Mouse (Mus musculus): Measurements from ENCODE around the gene Olfr1058.
A peak's percentile ranks its signal among the peaks of the same experiment; 100 is the strongest.
"Not testable (repeated sequence)": the region's sequence is repeated elsewhere in the genome, so short reads cannot be mapped to it uniquely, and the experiment has no call there.

The Olfr1058 gene

DNA sequence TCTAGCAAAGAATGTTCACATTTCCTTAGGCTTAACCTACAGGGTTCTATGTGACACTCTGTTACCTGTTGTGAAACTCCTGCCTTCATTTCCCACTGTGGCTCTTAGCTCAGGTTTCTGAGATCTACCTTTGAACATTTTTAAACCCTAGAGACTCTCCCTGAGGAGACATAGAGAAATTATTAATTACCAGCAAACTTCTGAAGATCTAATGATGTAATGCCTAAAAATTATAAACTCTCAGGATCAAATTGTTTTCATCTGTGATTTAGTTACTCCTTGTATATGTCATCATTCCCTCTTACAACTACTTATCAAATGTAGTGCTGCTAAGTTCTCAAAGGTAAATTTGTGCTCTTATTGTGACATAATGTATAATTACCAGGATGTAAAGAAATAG lies at the start of gene Olfr1058:
Gene Olfr1058 (minus strand): TSS at position 101 of the 400 bp plus-strand sequence.
- not testable (repeated sequence) for DNase-seq

DNA sequence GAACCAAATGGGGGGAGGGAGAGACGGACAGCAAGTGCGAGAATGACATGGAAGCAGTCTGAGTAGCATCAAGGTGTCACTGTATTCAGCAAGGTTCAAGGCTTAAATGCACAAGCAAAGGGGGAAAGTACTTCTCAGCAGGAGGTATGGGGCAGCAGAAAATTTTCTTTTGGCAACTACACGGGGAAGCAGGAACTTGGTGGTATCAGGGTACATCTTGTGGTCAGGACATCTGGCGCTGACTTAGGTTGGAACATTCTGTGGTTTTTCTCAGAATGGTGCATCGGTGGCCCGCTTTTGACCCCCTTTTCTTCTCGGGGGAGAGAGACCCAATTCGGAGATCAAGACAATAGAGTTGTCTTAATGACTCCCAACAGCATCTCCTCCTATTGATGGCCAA lies 40.1 kb upstream of the Olfr1058 start:
- peak in 1 of 2 experiments; percentile 22 for DNase-seq

DNA sequence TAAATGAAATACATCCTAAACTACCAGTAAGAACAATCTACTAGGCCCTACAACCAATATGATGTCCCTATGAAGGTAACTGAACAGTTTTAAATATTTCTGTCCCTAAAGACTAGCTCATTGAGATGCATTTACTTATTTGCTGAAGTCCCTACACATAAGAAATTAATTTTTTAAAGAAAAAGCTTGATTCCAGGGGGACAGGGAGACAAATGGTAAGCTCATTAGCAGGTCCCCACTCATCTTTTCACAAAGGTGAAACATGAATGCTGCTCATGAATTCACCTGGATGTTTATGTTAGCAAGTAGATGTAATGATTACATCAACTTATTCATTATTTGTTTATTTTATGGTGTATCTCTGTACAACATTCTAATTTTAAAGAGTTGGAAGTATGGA lies 38.3 kb upstream of the Olfr1058 start, which contains the start of gene Olfr1062:
Gene Olfr1062 (minus strand): TSS at position 101 of the 400 bp plus-strand sequence.
- not testable (repeated sequence) for DNase-seq

DNA sequence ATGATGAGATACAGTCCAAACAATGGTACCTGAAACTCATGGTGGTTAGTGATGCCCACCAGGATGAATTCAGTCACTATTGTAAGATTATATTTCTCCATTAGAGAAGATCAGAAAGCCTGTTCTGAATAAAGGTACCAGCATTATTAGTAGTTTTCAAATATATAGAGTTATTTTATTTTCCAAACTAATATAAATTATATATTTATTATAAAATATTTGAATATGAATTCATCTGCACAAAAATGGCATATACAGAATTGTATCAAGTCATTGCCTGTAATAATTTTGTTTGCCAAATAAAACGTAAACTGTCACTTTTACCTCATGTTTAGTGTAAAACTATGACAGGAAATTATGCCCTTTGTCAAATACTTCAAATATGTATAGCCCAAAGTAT lies 25.6 kb upstream of the Olfr1058 start, which contains the start of gene Olfr1061:
Gene Olfr1061 (minus strand): TSS at position 101 of the 400 bp plus-strand sequence.
- DNase-seq: no peak

DNA sequence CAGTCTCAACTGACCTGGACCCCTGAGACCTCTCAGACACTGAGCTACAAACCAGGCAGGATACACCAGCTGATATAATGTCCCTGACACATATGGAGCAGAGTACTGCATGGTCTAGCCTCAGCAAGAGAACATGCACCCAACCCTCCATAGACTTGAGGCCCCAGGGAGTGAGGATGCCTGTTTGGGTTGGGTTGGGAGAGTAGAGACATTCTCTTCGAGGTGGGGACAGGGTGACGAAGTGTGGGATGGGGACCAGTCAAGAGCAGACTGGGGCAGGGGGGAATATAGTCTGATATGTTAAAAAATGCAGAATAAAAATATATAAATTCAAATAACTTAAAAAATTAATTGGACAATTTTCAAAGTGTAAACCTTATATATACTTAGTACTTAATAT lies 6.8 kb upstream of the Olfr1058 start:
- no peak for DNase-seq

DNA sequence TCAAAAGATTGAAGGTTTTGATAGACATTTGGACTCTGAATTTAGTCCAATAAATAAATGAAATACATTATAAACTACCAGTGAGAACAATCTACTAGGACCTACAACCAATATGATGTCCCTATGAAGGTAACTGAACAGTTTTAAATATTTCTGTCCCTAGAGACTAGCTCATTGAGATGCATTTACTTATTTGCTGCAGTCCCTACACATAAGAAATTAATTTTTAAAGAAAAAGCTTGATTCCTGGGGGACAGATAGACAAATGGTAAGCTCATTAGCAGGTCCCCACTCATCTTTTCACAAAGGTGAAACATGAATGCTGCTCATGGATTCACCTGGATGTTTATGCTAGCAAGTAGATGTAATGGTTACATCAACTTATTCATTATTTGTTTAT lies 10.1 kb downstream of the Olfr1058 start, which contains the start of gene Olfr1057:
Gene Olfr1057 (minus strand): TSS at position 101 of the 400 bp plus-strand sequence.
- no peak for DNase-seq

DNA sequence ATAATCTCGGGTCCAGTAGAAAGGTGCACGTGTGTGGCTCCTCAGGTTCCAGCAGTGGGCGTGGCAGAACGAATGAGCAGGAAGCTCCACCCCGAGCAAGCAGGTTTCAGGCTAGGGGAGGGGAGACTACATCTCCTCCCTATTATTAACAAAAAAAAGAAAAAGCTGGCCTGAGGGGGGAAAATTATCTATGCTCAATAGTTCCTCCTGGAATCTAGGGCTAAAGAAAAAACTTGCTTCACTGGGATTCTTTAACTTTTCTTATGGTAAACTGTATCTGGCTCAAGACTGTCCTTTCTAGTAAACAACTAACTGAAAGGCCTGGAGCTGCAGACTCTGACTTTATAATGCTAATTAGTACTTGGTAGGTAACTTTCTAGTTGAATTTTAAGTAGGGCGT lies 22.0 kb downstream of the Olfr1058 start:
- DNase-seq: not testable (repeated sequence)

DNA sequence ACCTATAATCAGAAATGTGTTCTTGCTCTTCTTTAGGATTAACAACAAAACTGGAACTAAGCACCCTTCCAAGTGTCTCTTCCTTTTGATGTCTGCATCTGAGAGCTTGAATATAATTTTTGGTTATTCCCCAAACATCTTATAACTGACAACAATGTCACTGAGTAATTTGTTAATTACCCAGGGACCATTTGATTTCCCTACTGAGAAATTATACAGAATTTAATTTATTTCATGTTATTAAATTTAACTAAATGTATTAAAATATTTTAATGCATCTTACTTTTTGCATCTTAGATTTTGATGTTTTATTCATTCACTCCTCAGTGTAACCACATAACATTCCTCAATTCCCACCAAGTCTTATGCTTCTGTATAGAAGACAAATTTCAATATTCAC lies 26.0 kb downstream of the Olfr1058 start, which contains the start of gene Olfr1056:
Gene Olfr1056 (minus strand): TSS at position 101 of the 400 bp plus-strand sequence.
- DNase-seq: no peak

DNA sequence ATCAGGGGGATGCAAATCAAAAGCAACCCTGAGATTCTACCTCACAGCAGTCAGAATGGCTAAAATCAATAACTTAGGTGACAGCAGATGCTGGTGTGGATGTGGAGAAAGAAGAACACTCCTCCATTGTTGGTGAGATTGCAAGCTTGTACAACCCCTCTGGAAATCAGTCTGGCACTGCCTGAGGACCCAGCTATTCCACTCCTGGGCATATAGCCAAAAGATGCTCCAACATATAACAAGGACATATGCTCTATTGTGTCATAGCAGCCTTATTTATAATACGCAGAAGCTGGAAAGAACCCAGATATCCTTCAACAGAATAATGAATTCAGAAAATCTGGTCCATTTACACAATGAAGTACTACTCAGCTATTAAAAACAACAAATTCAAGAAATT lies 36.6 kb downstream of the Olfr1058 start:
- DNase-seq: not testable (repeated sequence)

DNA sequence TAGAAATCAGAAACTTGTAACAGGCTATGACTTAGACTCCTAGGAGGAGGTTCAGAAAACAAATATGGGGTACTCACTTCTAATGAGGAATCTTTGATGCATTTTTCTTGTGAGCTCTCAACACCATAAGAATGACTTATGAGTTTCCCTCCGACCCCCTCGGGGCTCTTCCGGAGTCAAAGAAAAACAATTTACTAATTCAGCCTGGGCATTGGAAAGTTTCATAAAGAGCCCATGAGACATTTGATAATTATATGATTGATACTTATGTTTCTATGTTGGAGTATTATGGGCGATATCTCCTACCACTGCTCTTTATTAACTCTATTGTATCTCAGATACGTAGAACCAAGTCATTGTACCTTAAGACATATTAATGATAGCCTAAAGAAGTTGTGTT lies 38.2 kb downstream of the Olfr1058 start, which contains the start of gene Olfr1055:
Gene Olfr1055 (minus strand): TSS at position 101 of the 400 bp plus-strand sequence.
- no peak for DNase-seq

DNA sequence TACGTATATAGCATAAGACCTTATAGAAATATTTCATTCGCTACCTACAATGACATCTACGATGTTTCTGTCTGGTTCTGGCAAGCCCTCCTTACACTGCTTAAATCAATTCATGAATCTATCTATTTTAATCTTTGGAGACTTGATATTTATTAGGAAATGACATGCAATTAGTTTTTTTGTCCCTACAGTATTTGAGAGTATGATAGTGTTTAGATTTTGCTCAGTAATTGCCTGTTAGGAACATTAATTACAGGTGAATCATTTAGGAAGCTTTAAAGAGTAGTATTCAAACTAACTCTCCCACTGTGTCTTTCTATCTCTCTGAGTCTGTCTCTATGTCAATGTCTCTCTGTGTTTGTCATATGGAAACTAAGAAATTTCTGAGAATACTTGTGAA lies 53.0 kb downstream of the Olfr1058 start, which contains the start of gene Olfr1054:
Gene Olfr1054 (minus strand): TSS at position 101 of the 400 bp plus-strand sequence.
- no peak for DNase-seq
